Mouse (Mus musculus) heart, adult 10 weeks (tissue): Measurements from ENCODE around the gene Folr1. TPM values are rescaled to one million over a fixed set of nuclear protein-coding genes. Genes with fewer than 3 reads are reported as not detected.

Experiments used
- polyA plus RNA-seq: library from polyadenylated mRNA; stranded (reverse); fragments of 350-450 nt; fragmentation: Illumina TruSeq; extraction: RNeasy Lipid Tissue Mini Kit (QIAGEN cat#74804); gene quantifications from one replicate; pipeline ENCODE4 v1.2.3, GENCODE M21; 2014; ENCODE audit warnings: low read depth, low replicate concordance

Folr1 gene
- not detected for polyA plus RNA-seq

GRCm38 (mm10) chr7:101870629-101871028, at the start of gene Folr1:
TSS of gene Folr1 (minus strand) at chr7:101870788.

GRCm38 (mm10) chr7:101906287-101906681, 35.7 kb upstream of the Folr1 start, which contains the start of gene Tomt:
TSS of gene Tomt (minus strand) at chr7:101906359.

GRCm38 (mm10) chr7:101905561-101906286, 35.1 kb upstream of the Folr1 start, which contains the start of gene Lamtor1:
TSS of gene Lamtor1 (plus strand) at chr7:101905904.

GRCm38 (mm10) chr7:101863415-101863814, 7.2 kb downstream of the Folr1 start, which contains the start of gene Anapc15:
TSS of gene Anapc15 (plus strand) at chr7:101863715.

GRCm38 (mm10) chr7:101857094-101857493, 13.5 kb downstream of the Folr1 start, which contains the start of gene Folr2:
TSS of gene Folr2 (minus strand) at chr7:101857194.

GRCm38 (mm10) chr7:101837606-101838471, 32.7 kb downstream of the Folr1 start, which contains the start of gene Inppl1:
TSS of gene Inppl1 (minus strand) at chr7:101838229.

GRCm38 (mm10) chr7:101817861-101818401, 52.7 kb downstream of the Folr1 start, which contains the start of gene Phox2a:
TSS of gene Phox2a (plus strand) at chr7:101818313.

Other genes starting within 250 kb of the Folr1 start
- 70.6 TPM for gene Clpb, start 207.2 kb downstream of the Folr1 start, polyA plus RNA-seq
- 0.37 TPM for gene Phox2a, start 52.5 kb downstream of the Folr1 start, polyA plus RNA-seq
- gene Inppl1, start 32.6 kb downstream of the Folr1 start, polyA plus RNA-seq, result 112 TPM
- gene Folr2, start 13.6 kb downstream of the Folr1 start, polyA plus RNA-seq, result 23.5 TPM
- gene Anapc15, start 7.1 kb downstream of the Folr1 start, polyA plus RNA-seq, result 25.1 TPM
- 158 TPM for gene Lamtor1, start 35.1 kb upstream of the Folr1 start, polyA plus RNA-seq
- not detected for gene Tomt, start 35.6 kb upstream of the Folr1 start, polyA plus RNA-seq
- 4.9 TPM for gene Lrrc51, start 63.1 kb upstream of the Folr1 start, polyA plus RNA-seq
- 72.8 TPM for gene Numa1, start 63.3 kb upstream of the Folr1 start, polyA plus RNA-seq
- 10.1 TPM for gene Il18bp, start 147.9 kb upstream of the Folr1 start, polyA plus RNA-seq
- gene Rnf121, start 194.7 kb upstream of the Folr1 start, polyA plus RNA-seq, result 22.1 TPM
- gene Xndc1, start 194.7 kb upstream of the Folr1 start, polyA plus RNA-seq, result 12.8 TPM
- gene Xntrpc, start 194.9 kb upstream of the Folr1 start, polyA plus RNA-seq, result 2.4 TPM
- not detected for gene Trpc2, start 212.3 kb upstream of the Folr1 start, polyA plus RNA-seq
- 249 TPM for gene Art1, start 231.0 kb upstream of the Folr1 start, polyA plus RNA-seq
- 31.9 TPM for gene Art5, start 238.7 kb upstream of the Folr1 start, polyA plus RNA-seq
- not detected for gene Chrna10, start 246.0 kb upstream of the Folr1 start, polyA plus RNA-seq